Mouse (Mus musculus): ENCODE measurements around the gene Osbpl3. TPM values are rescaled to one million over a fixed set of nuclear protein-coding genes. Genes with fewer than 3 reads are reported as not detected.

Osbpl3 gene
- polyA plus RNA-seq, 1 experiment from 2014 or later, result 5.3 TPM

GRCm38 (mm10) chr6:50364364-50364763, 91.6 kb downstream of the Osbpl3 start:
- Histone ChIP-seq H3K4me1 (replicated peaks; ENCODE audit: control insufficient read depth, insufficient read depth, low read length) (peaks cover 6% of the 10 kb centered on the region), H3K9ac (replicated peaks; ENCODE audit: low read depth, low read length) (no peak overlapping the region), H3K27ac (ENCODE audit: low read length) (no peak overlapping the region), H3K4me2 (ENCODE audit: low read length) (no peak overlapping the region), H3K4me3 (replicated peaks; ENCODE audit: low read length) (no peak overlapping the region), H3K9me3 (ENCODE audit: control insufficient read depth, low read length) (no peaks in the 10 kb centered on the region), H3K36me3 (ENCODE audit: control insufficient read depth, insufficient read depth) (no peaks in the 10 kb centered on the region), H3K27me3 (replicated peaks; ENCODE audit: control insufficient read depth, insufficient read depth, low read length) (no peaks in the 10 kb centered on the region)
- 95% methylated on average over 8 of the region's 8 CpGs for WGBS
- ATAC-seq, result no peak

DNA sequence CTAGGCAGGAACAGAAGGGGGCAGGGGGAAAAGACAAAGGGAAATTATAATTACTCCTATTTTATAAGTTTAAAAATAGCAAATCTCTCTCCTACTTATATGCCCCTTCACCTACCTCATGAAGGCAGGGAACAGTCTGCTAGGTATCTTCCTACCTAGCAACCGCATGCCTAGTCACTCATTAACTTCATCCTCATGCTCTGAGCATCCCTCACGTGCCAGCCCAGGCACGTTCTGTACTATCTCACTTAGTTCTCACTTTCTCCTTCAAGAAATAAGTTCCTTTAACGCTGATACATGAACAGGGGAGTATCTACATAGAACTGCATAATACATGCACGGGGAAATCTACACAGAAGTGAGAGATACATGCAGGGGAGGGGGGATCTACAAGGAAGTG, 92.6 kb downstream of the Osbpl3 start:
- Histone ChIP-seq H3K4me1 (replicated peaks; ENCODE audit: control insufficient read depth, insufficient read depth, low read length) (peaks cover 7% of the 10 kb centered on the region), H3K9me3 (ENCODE audit: control insufficient read depth, low read length) (no peaks in the 10 kb centered on the region), H3K27ac (ENCODE audit: low read length) (no peak overlapping the region), H3K9ac (replicated peaks; ENCODE audit: low read depth, low read length) (no peak overlapping the region), H3K36me3 (ENCODE audit: control insufficient read depth, insufficient read depth) (no peaks in the 10 kb centered on the region), H3K4me2 (ENCODE audit: low read length) (no peak overlapping the region), H3K27me3 (replicated peaks; ENCODE audit: control insufficient read depth, insufficient read depth, low read length) (no peaks in the 10 kb centered on the region), H3K4me3 (replicated peaks; ENCODE audit: low read length) (no peak overlapping the region)
- ATAC-seq, result peak; percentile 66; the same call in 1 of the 2 replicates
- 75% methylated on average over 5 of the region's 5 CpGs for WGBS

DNA sequence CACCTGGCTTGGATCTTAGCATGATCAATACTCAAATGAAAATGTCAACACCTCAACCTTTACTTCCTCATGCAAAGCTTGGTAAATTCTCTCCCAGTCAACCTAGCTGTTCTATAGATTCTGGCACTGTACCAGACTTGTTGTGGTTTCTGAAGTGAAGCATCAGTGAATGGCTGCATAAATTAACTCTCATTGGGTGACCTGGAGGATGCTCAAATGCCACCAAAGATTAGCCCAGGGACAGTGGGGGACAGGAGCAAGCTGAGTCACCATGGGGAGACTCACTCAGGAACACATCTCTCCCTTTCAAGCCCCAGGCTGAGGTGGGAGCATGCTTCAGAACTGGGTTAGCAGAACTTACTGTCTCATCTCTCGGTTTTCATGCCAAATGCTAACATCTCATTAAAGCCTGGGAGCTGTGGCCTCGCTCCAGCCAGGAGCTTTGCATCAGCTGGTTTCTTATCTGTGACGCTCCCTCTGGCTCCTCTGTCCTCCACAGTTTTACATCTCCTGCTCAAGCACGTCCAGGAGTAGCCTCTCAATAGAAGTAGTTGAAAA, 93.2 kb downstream of the Osbpl3 start:
- H3K4me3 ChIP-seq (replicated peaks; ENCODE audit: low read length), result no peak overlapping the region
- 64% methylated on average over 4 of the region's 4 CpGs for WGBS
- no peak overlapping the region for H3K9ac ChIP-seq (replicated peaks; ENCODE audit: low read depth, low read length)
- H3K9me3 ChIP-seq (ENCODE audit: control insufficient read depth, low read length), result no peaks in the 10 kb centered on the region
- no peak for ATAC-seq
- no peaks in the 10 kb centered on the region for H3K36me3 ChIP-seq (ENCODE audit: control insufficient read depth, insufficient read depth)
- peaks cover 13% of the 10 kb centered on the region for H3K4me1 ChIP-seq (replicated peaks; ENCODE audit: control insufficient read depth, insufficient read depth, low read length)
- H3K27ac ChIP-seq (ENCODE audit: low read length), result no peak overlapping the region
- no peak overlapping the region for H3K4me2 ChIP-seq (ENCODE audit: low read length)
- H3K27me3 ChIP-seq (replicated peaks; ENCODE audit: control insufficient read depth, insufficient read depth, low read length), result no peaks in the 10 kb centered on the region

- Histone ChIP-seq H3K4me1 (replicated peaks; ENCODE audit: control insufficient read depth, insufficient read depth, low read length) (peaks cover 16% of the 10 kb centered on the region), H3K4me2 (ENCODE audit: low read length) (no peak overlapping the region), H3K27me3 (replicated peaks; ENCODE audit: control insufficient read depth, insufficient read depth, low read length) (no peaks in the 10 kb centered on the region), H3K9ac (replicated peaks; ENCODE audit: low read depth, low read length) (no peak overlapping the region), H3K4me3 (replicated peaks; ENCODE audit: low read length) (no peak overlapping the region), H3K36me3 (ENCODE audit: control insufficient read depth, insufficient read depth) (no peaks in the 10 kb centered on the region), H3K9me3 (ENCODE audit: control insufficient read depth, low read length) (no peaks in the 10 kb centered on the region), H3K27ac (ENCODE audit: low read length) (no peak overlapping the region)
- 0 out of 2 replicates have a peak, but pooled peaks have one; percentile 20 for ATAC-seq
- WGBS, result 63% methylated on average over 9 of the region's 9 CpGs
Observed at GRCm38 (mm10) chr6:50362196-50362595, 93.8 kb downstream of the Osbpl3 start.

DNA sequence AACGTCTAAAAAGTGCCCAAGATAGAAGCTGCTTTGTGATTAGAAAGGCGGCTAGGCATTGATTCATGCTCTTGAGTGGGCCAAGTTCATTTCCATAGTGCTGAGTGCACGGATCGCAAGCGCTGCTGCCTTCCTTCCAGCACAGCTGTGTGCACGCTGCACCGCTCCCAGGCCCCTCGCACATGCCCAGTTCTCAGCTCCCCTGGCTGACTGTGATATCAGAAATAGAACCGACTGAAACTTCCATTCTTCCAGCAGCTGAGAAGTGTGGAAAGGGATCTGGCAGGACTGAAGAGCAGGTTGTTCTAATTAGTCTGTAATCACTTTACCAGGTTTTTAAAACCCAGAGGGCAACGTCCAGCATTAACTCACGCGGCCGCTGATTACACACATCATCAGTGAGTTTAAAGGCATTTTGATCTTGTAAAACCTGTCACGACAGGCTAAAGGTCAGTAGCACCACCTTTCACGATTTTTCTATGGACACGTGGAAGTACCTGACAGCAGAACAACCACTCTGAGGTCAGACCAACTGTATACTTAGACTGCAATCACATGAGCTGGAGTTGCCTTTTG, 97.8 kb downstream of the Osbpl3 start:
- Histone ChIP-seq H3K4me1 (replicated peaks; ENCODE audit: control insufficient read depth, insufficient read depth, low read length) (peaks cover 16% of the 10 kb centered on the region), H3K4me2 (ENCODE audit: low read length) (no peak overlapping the region), H3K27me3 (replicated peaks; ENCODE audit: control insufficient read depth, insufficient read depth, low read length) (no peaks in the 10 kb centered on the region), H3K27ac (ENCODE audit: low read length) (peak overlapping the region; percentile 62), H3K9ac (replicated peaks; ENCODE audit: low read depth, low read length) (no peak overlapping the region), H3K36me3 (ENCODE audit: control insufficient read depth, insufficient read depth) (no peaks in the 10 kb centered on the region), H3K4me3 (replicated peaks; ENCODE audit: low read length) (no peak overlapping the region), H3K9me3 (ENCODE audit: control insufficient read depth, low read length) (no peaks in the 10 kb centered on the region)
- peak; percentile 90 for ATAC-seq
- WGBS, result 34% methylated on average over 16 of the region's 16 CpGs

- ATAC-seq, result no peak; the same call in 1 of the 2 replicates
- no peak overlapping the region for H3K9ac ChIP-seq (replicated peaks; ENCODE audit: low read depth, low read length)
- H3K27ac ChIP-seq (ENCODE audit: low read length), result no peak overlapping the region
- no peaks in the 10 kb centered on the region for H3K9me3 ChIP-seq (ENCODE audit: control insufficient read depth, low read length)
- peaks cover 11% of the 10 kb centered on the region for H3K4me1 ChIP-seq (replicated peaks; ENCODE audit: control insufficient read depth, insufficient read depth, low read length)
- H3K4me2 ChIP-seq (ENCODE audit: low read length), result no peak overlapping the region
- 39% methylated on average over 20 of the region's 20 CpGs for WGBS
- H3K36me3 ChIP-seq (ENCODE audit: control insufficient read depth, insufficient read depth), result no peaks in the 10 kb centered on the region
- H3K4me3 ChIP-seq (replicated peaks; ENCODE audit: low read length), result no peak overlapping the region
- H3K27me3 ChIP-seq (replicated peaks; ENCODE audit: control insufficient read depth, insufficient read depth, low read length), result no peaks in the 10 kb centered on the region
Observed at GRCm38 (mm10) chr6:50354688-50355660, 101.0 kb downstream of the Osbpl3 start.

DNA sequence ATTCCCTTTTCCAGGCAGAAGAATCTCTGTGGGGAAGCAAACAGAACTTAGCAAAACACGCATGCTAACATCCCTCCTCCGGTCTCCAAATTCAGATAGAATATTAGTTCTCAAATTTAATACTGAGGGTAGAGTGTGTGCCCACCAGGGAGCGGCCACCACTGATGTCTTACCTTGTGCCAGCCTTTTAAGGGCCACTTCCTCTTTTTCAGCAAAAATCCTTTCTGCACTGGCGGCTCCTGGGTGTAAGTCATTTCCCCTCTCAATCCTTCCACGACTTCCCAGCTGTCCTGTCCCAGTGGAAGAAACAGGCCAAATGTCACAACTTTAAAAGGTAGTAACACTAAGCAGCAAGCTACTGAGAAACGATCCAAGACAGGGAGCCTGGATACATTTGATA, 103.2 kb downstream of the Osbpl3 start:
- Histone ChIP-seq H3K9me3 (ENCODE audit: control insufficient read depth, low read length) (no peaks in the 10 kb centered on the region), H3K4me2 (ENCODE audit: low read length) (no peak overlapping the region), H3K36me3 (ENCODE audit: control insufficient read depth, insufficient read depth) (no peaks in the 10 kb centered on the region), H3K9ac (replicated peaks; ENCODE audit: low read depth, low read length) (no peak overlapping the region), H3K4me1 (replicated peaks; ENCODE audit: control insufficient read depth, insufficient read depth, low read length) (peaks cover 4% of the 10 kb centered on the region), H3K27ac (ENCODE audit: low read length) (no peak overlapping the region), H3K27me3 (replicated peaks; ENCODE audit: control insufficient read depth, insufficient read depth, low read length) (no peaks in the 10 kb centered on the region), H3K4me3 (replicated peaks; ENCODE audit: low read length) (no peak overlapping the region)
- 68% methylated on average over 6 of the region's 6 CpGs for WGBS
- no peak for ATAC-seq

- H3K27me3 ChIP-seq (replicated peaks; ENCODE audit: control insufficient read depth, insufficient read depth, low read length), result no peaks in the 10 kb centered on the region
- H3K4me1 ChIP-seq (replicated peaks; ENCODE audit: control insufficient read depth, insufficient read depth, low read length), result no peaks in the 10 kb centered on the region
- H3K36me3 ChIP-seq (ENCODE audit: control insufficient read depth, insufficient read depth), result no peaks in the 10 kb centered on the region
- ATAC-seq, result no peak
- H3K9ac ChIP-seq (replicated peaks; ENCODE audit: low read depth, low read length), result no peak overlapping the region
- H3K27ac ChIP-seq (ENCODE audit: low read length), result no peak overlapping the region
- no peak overlapping the region for H3K4me2 ChIP-seq (ENCODE audit: low read length)
- WGBS, result 95% methylated on average over 3 of the region's 3 CpGs
- H3K4me3 ChIP-seq (replicated peaks; ENCODE audit: low read length), result no peak overlapping the region
- H3K9me3 ChIP-seq (ENCODE audit: control insufficient read depth, low read length), result no peaks in the 10 kb centered on the region
Observed at GRCm38 (mm10) chr6:50350911-50351310, 105.1 kb downstream of the Osbpl3 start.

DNA sequence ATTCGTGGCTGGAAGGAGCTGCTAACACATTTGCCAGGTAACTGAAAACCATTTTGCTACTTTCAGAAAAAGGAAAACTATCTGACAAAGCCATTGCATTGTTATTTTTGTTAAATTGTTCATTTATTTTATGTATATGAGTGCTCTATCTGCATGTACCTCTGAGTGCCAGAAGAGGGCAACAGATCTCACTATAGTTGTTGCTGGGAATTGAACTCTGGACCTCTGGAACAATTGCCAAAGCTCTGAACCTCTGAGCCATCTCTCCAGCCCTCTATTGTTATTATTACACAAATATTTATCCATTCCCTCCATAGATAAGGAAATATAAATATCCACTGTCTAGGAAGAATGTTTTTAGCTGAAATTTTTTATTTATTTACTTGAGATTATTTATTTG, 107.4 kb downstream of the Osbpl3 start:
- no peak overlapping the region for H3K9ac ChIP-seq (replicated peaks; ENCODE audit: low read depth, low read length)
- no peak overlapping the region for H3K4me2 ChIP-seq (ENCODE audit: low read length)
- 89% methylated on average over 1 of the region's 1 CpGs for WGBS
- H3K36me3 ChIP-seq (ENCODE audit: control insufficient read depth, insufficient read depth), result no peaks in the 10 kb centered on the region
- no peak for ATAC-seq
- no peaks in the 10 kb centered on the region for H3K9me3 ChIP-seq (ENCODE audit: control insufficient read depth, low read length)
- no peaks in the 10 kb centered on the region for H3K4me1 ChIP-seq (replicated peaks; ENCODE audit: control insufficient read depth, insufficient read depth, low read length)
- H3K27me3 ChIP-seq (replicated peaks; ENCODE audit: control insufficient read depth, insufficient read depth, low read length), result no peaks in the 10 kb centered on the region
- no peak overlapping the region for H3K4me3 ChIP-seq (replicated peaks; ENCODE audit: low read length)
- H3K27ac ChIP-seq (ENCODE audit: low read length), result no peak overlapping the region

All from forebrain, embryonic 16.5 days (tissue).